Mouse (Mus musculus) ovary, postnatal 10 days (tissue): ENCODE results near the gene Cplx3.

Experiments used
- DNase-seq: peaks from one replicate; pipeline ENCODE4 v3.0.0; 2022; ENCODE audit warnings: low spot score

Gene Cplx3

GRCm38 (mm10) chr9:57600620-57601352 is 5.3 kb downstream of the Cplx3 start:
- no peak for DNase-seq

DNA sequence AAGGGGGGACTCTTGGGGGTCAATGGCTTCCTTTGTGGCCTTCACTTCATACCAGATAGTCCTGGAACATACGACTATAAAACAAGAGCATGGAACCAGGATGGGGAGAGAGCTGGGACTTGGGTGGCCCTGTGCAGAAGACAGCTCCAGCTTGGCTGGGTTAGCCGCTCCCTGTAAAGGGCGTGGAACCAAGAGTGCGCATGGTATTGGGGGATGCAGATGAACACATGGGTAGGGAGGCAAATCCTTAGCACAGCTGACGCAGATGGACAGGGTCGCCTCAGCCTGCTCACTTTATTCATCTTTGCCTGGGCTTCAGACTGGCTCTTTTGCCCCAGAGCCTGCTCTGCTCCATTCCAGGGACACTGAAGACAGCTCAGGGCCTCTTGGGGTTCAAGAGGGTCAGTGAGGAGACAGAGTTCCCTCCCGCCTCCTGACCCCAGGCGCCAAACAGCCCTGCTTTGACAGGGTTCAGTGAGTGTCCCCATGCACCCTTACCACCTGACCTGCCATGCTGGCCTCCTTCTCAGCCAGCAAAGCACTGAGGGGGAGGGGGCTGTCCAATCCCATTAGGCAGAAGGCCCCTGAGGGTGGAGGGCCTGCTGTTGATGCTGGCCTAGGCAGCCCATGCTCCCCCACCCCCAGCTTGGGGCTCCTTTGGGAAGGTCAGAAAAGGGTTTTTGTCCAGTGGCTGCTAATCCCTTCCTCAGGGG is 7.1 kb downstream of the Cplx3 start:
- no peak for DNase-seq

DNA sequence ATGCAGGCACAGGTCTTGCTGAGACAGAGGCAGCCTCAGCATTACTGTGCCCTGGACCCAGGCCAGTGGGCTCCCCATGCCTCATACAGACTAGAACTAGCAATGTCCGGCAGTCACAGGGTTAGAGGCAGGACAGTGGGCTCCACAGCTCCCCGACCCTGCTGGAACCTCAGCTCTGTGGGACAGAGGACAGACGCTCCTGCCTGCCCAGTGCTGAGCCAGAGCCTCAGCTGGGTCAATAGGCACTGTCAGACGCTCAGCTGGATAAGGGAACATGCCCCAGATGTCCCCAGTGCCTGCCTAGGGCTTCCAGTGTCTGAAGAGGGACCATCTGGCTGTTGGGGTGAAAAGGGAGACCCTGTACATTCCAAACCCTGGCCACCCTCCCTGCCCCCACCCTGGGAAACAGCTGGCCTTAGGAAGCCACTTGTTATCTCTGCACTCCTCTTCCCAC is 8.1 kb downstream of the Cplx3 start:
- DNase-seq = no peak

- no peak for DNase-seq
Observed at GRCm38 (mm10) chr9:57597265-57597664, 8.8 kb downstream of the Cplx3 start.

GRCm38 (mm10) chr9:57594174-57594509 is 11.9 kb downstream of the Cplx3 start:
- DNase-seq = no peak

DNA sequence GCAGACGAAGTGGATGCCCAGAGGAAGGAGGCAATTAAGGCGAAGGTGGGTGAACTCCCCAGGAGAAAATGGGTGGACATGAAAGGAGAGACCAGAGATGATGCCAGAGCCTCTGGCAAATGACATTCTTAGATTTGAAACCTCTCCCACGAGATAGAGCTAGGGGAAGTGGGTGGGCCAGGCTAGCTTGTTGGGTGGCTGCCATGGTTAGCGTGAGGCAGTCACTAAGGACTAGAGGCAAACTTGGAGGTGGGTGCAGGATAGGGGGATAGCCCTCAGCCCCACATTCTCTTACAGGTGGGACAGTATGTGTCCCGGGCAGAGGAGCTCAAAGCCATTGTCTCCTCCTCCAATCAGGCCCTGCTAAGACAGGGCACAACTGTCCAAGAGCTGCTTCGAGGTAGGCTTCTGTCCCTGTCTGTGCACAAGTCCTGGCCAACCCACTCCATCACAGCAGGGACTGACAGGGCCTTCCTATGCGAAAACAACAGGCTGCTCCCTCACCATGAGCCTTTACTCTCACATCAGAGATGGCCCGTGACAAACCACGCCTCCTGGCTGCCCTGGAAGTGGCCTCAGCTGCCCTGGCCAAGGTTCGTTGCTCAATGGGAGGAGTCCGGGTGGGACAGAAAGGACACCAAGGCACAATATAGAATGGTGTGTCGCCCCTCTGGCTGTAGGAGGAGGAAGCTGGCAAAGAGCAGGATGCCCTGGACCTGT is 12.5 kb downstream of the Cplx3 start:
- no peak for DNase-seq

DNA sequence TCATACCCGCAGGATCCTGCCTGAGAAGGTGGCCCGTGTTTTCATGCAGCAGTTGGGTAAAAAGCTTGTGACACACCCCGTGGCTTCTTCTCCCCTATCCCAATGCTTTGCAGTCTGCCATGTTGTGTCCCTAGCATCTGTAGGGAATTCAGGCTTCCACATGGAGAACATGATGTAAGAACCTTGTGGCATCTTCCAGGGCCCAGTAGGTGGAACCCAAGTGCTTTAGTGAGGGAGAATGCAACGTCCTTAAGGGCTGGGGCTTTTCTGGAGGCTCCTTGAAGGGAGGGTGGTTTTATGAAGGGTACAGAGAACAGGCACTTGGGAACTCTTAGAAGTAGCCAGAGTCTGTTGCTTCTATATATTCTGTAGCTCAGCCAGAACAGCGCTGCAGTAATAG is 15.4 kb downstream of the Cplx3 start:
- DNase-seq = no peak

DNA sequence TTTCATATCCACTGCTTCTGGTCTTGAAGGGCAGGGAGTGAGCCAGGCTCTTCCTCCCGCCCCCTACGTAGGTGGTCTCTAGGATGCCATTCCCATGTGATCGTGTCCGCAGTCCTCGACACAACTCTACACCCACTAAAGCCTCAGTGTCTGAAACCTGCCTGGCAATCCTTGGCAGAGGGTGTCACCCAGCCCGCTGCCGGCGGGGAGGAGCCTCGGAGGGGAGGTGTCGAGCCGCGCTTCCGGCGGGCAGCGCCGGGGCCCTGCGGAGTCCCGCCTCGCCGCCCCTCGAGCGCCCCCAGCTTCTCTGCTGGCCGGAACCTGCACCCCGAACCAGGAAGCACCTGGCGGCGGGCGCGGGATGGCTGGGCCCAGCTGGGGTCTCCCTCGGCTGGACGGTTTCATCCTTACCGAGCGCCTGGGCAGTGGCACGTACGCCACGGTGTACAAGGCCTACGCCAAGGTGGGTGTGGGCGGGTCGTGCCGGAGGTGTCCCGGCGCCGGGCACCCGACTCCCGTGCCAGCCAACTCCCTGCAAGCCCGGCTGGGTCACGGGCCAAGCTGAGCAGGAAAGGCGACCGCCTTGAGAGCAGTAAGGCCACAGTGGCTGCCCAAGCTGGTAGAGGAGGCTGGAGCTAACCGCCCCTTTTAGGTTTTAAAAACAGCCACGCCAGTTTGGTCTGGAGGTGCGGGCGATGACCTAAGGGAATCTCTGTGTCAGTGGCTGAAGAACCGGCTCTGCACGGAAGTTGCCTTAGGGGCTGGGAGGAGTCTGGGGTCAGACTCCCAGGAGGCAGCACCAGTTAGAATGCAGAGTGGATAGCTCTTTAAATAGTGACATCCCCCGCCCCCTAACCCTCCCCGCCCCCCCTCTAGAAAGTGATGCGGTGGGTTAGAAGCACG is 16.6 kb downstream of the Cplx3 start, which contains the start of gene Ulk3:
TSS of gene Ulk3 (plus strand) at position 229 of the 903 bp plus-strand sequence.
- DNase-seq = peak; percentile 58

GRCm38 (mm10) chr9:57584991-57585390 is 21.1 kb downstream of the Cplx3 start:
- no peak for DNase-seq

DNA sequence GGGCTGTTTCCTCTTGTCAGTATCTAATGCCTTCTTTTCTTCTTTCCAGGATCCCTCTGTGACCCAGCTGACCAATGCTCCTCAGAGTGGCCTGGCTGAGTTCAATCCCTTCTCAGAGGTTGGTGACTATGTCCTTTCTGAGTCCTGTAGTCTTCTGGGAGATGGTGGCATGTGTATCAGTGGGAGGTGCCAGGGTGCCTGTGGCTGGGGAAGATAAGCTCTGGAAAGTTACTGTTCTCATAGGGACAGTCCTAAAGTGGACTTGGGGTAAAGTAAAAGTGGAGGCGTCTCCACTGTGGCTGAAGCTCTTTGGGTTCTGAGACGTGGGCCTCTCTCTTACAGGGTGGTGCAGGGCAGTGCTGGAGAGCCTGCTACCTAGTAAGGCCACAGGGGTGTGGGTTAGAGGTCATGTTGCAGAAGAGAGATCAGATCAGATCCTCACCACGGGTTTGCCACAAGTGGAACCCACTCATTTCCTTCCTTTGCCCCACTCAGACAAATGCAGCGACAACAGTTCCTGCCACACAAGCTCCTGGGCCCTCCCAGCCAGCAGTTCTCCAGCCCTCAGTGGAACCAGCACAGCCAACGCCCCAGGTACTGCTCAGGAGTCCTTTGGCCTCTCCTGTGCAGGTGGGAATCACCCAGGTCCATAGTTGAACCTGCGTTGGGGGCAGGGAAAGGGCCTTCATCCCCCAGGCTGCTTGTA is 28.8 kb downstream of the Cplx3 start:
- DNase-seq = no peak

GRCm38 (mm10) chr9:57575577-57575976 is 30.5 kb downstream of the Cplx3 start:
- DNase-seq = no peak

- no peak for DNase-seq
Observed at GRCm38 (mm10) chr9:57574397-57574796, 31.7 kb downstream of the Cplx3 start.

GRCm38 (mm10) chr9:57568500-57568899 is 37.6 kb downstream of the Cplx3 start:
- DNase-seq = no peak

DNA sequence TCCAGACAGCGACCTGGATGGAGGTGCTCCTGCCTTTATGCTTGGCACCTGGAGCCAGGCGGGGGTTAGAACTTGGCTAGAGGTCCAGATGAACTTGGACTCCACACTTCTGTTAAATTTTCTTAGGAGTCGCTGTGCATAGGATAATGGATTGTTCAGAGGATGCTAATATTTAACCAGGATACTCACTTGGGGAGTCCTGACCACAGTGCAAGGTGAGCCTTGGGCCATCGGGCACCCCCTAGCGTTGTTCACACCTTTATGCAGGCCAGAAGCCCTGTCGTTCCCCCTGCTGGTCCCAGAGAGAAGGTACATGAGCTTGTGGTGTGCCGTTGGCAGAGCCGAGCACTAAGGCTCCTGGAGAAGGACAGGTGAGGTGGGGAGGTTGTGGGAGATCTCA is 39.2 kb downstream of the Cplx3 start:
- no peak for DNase-seq

DNA sequence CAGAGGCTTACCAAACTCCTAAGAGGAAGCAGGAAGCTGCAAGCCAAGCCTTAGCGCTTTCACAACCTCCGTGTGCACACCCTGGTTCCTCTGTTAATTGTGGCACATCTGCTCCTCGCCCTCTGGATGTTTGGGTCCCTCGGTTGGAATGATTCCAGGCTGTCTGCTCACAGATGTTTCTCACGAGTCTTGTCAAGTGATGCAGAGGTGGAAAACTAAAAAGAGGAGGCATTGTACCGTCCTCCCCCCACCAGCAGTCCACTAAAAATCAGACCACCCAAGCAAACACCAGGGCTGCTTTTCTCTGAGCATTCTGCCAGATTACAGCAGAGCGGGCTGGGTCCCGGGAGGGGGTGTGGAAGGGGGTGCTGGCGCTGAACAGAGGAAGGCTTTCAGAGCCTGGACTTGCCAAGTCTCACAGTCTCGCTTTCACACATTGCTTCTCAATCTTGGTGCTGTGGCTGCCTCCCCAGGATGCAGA is 40.3 kb downstream of the Cplx3 start:
- peak; percentile 22 for DNase-seq

DNA sequence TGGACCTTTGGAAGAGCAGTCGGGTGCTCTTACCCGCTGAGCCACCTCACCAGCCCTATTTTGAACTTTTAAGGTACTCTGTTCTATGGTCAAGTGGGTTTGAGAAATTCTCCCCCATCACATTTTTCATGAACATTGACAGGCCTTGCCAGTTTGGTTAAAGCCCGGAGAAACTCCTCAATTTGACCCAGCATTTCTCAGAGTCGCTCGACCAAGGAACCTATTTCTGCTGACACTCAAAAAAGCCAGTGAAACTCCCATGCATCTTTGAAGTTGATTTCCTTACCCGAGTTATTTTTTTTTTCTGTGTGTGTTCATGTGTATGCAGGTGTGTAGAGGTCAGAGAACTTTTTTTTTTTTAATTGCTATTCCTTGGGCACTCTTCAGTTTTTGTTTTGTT is 41.5 kb downstream of the Cplx3 start:
- DNase-seq = no peak

DNA sequence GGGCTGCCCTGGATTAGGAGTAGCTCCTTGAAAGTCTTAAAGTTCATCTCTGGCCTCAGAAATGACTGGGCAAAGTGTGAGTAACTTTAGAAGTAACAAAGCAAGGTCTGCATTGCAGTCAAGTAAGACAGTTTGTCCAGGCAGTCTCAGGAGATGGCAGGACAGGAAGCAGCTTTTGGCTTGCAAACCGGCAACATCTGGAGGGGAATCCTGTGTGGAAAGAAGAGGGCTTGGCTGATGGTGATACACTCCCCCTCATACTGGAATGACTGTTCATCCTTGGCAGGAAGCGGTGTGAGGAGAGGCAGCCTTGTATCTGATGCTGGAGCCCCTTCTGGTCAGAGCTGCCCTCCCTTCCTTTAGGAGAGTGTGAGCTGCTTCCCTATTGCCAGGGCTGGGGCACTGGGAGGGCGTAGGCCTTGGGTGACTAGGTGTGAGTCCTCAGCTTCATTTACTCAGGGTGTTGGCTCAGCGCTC is 43.1 kb downstream of the Cplx3 start:
- no peak for DNase-seq

GRCm38 (mm10) chr9:57561711-57562099 is 44.4 kb downstream of the Cplx3 start:
- no peak for DNase-seq

DNA sequence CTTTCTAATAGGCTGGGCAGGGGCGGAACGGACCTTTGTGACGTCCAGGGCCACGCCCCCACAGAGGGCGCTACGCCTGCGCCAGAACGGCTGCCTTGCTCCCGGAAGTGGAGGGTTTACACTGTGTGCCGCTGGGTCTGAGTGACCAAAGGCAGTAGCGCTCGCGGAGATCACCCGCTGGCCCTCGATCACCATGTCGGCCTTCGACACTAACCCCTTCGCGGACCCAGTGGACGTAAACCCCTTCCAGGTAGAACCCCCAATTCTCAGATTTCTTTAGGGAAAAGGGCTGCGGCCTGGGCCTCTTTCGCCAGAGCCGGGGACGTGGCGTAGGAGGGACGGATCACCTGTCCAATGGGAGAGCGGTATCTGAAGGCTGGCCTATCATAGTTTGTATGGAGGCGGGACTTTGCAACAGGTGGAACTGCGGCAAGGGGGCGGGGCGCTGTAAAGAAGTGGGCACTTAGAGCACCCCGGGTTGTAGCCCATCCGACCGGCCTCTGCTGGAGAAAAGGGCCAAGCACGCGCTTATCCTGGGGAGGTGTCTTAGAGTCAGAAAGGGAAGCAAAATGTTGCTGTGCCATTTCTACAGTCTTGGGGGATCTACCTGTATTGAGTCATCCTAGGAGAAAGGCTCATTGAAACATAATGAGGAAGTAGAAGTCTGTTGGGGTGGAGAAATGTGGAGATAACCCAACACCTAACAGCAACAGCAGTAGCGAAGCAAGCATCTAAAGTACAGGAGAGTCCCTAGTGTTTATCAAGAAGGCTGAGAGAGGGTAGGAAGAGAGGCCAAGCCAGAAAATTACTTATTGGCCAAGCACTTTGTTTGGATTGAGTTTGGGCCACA is 45.0 kb downstream of the Cplx3 start, which contains the start of gene Scamp2:
TSS of gene Scamp2 (plus strand) at position 83 of the 850 bp plus-strand sequence.
- peak; percentile 85 for DNase-seq

- DNase-seq = no peak
Observed at GRCm38 (mm10) chr9:57560263-57560662, 45.8 kb downstream of the Cplx3 start.
